Mouse (Mus musculus): Measurements from ENCODE around the gene Gm20388.

GRCm38 (mm10) chr8:120424829-120425198, 514.2 kb downstream of the Gm20388 start:
- TF ChIP-seq POLR2AphosphoS5 (IDR thresholded peaks at IDR 0.05; ENCODE audit: insufficient replicate concordance, low read depth, low read length) (no peak), CTCF (IDR thresholded peaks at IDR 0.05; ENCODE audit: low read depth, low read length) (no peak), TAL1 (conservative IDR thresholded peaks at IDR 0.05; ENCODE audit: low read depth, low read length) (no peak)

All from G1E (cell line).